Mouse (Mus musculus): Measurements from ENCODE around the gene Tmem59l. TPM values are rescaled to one million over a fixed set of nuclear protein-coding genes. Genes with fewer than 3 reads are reported as not detected.

Tmem59l gene
- polyA plus RNA-seq, 1 experiment from 2014 or later, result 0.33 TPM

DNA sequence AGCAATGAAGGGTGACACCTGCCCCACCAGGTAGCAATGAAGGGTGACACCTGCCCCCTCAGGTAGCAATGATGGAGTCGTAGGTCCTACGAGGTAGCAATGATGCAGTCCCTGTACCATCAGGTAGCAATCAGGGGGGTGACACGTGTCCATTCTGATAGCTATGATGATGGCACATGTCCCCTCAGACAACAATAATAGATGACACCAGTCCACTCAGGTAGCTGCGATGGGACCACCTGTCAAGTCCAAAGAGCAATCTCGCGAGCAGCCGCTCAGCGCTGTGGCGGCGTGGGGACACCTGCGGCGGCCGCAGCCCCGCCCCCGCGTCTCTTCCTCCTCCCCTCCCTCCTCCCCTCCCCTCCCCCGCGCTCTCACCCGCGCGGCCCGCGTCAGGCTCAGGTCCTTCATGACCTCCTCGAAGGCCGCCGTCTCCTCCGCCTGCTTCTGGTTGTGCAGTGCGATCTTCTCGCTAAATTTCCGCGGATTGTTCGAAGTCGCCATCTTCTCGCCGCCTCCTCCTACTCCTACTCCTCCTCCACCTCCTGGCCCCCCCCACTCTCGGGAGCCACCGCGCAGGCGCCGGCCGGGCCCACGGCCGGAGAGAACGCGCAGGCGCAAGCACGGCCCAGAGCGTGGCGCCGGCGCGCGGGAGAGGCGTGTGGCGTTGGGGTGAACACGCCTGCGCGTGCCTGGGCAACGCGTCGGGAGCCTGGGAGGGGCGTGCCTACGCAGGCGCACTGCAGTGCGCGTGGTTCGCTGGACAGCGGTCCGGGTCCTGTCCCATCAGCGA, 47.9 kb downstream of the Tmem59l start, which contains the start of gene Crtc1:
Crtc1 (minus strand) TSS at position 525 of the 793 bp plus-strand sequence.
- Histone ChIP-seq H3K9ac (peak within 1 kb of the TSS; percentile 79), H3K4me2 (peak within 1 kb of the TSS; percentile 93), H3K4me1 (replicated peaks) (peaks cover 57% of the 10 kb centered on the region), H3K9me3 (replicated peaks) (no peaks in the 10 kb centered on the region), H3K4me3 (replicated peaks) (peak within 1 kb of the TSS; percentile 68), H3K27ac (peak within 1 kb of the TSS; percentile 82), H3K36me3 (no peaks in the 10 kb centered on the region), H3K27me3 (no peaks in the 10 kb centered on the region)
- whole genome bisulfite sequencing (ENCODE audit: insufficient replicate concordance), result under 1% methylated on average over 68 of the region's 70 CpGs
- peak; percentile 98 for ATAC-seq (ENCODE audit: low read depth)
- DNase-seq, result peak; percentile 93

DNA sequence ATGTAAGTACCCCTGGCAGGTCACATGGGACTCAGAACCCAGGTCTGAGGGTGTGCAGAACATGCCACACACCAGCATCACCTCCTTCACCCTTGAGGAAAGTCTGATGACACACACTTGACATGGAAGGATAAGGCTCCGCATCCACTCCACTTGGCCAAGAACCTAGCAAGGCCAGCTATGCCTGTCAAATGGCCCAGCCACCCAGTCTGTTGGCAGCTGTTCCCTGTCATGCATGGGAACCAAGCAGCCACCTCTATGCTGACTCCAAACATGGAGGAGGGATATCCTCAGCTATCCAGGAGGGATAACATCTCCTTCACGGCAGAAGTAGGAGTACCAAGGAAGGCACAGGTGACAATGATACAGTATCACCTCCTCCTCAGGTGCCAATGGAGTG, 48.7 kb downstream of the Tmem59l start:
- H3K4me1 ChIP-seq (replicated peaks), result peaks cover 54% of the 10 kb centered on the region
- peak overlapping the region; percentile 68 for H3K4me3 ChIP-seq (replicated peaks)
- DNase-seq (no peak), ATAC-seq (ENCODE audit: low read depth) (no peak)
- peak overlapping the region; percentile 93 for H3K4me2 ChIP-seq
- H3K9ac ChIP-seq, result peak overlapping the region; percentile 79
- H3K27ac ChIP-seq, result no peak overlapping the region
- no peaks in the 10 kb centered on the region for H3K27me3 ChIP-seq
- H3K36me3 ChIP-seq, result no peaks in the 10 kb centered on the region
- no peaks in the 10 kb centered on the region for H3K9me3 ChIP-seq (replicated peaks)
- 79% methylated on average over 2 of the region's 2 CpGs for WGBS (ENCODE audit: insufficient replicate concordance)

DNA sequence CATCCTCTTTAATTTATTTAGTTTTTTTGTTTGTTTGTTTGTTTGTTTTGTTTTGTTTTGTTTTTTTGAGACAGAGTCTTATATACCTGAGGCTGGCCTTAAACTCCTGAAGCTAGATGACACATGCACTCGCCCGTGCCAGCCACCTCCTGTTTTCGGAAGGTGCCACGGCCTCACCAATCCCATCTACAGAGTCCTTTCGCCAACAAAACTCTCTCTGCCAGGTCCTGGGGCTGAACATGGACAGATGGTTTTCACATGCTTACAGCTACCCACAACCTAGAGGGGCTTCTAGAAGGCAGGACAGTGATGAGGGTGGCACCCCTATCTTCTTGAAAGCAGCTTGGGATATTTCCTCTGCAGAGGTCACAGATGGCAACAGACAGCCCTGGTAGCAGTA, 52.0 kb downstream of the Tmem59l start:
- Histone ChIP-seq H3K27me3 (no peaks in the 10 kb centered on the region), H3K27ac (no peak overlapping the region), H3K4me3 (replicated peaks) (no peak overlapping the region), H3K9ac (no peak overlapping the region), H3K36me3 (no peaks in the 10 kb centered on the region), H3K9me3 (replicated peaks) (no peaks in the 10 kb centered on the region), H3K4me1 (replicated peaks) (peaks cover 45% of the 10 kb centered on the region), H3K4me2 (no peak overlapping the region)
- no peak for DNase-seq
- no peak for ATAC-seq (ENCODE audit: low read depth)
- 87% methylated on average over 5 of the region's 5 CpGs for WGBS (ENCODE audit: insufficient replicate concordance)

Other genes starting within 250 kb of the Tmem59l start
- 8.6 and 9.4 TPM in 2 replicates for gene Homer3, start 204.5 kb downstream of the Tmem59l start, polyA plus RNA-seq (2015; fragmentation: Nextera tagmentation; extraction: Ambion mirVana)
- gene Ddx49, start 184.9 kb downstream of the Tmem59l start, polyA plus RNA-seq (2015; fragmentation: Nextera tagmentation; extraction: Ambion mirVana), result 32.4 and 34.1 TPM in 2 replicates
- gene Cope, start 184.8 kb downstream of the Tmem59l start, polyA plus RNA-seq (2015; fragmentation: Nextera tagmentation; extraction: Ambion mirVana), result 170 and 197 TPM in 2 replicates
- gene Cers1, start 171.6 kb downstream of the Tmem59l start, polyA plus RNA-seq (2015; fragmentation: Nextera tagmentation; extraction: Ambion mirVana), result 0.15 and 0.30 TPM in 2 replicates
- gene Gdf1, start 157.5 kb downstream of the Tmem59l start, polyA plus RNA-seq (2015; fragmentation: Nextera tagmentation; extraction: Ambion mirVana), result 0.17 and 0.29 TPM in 2 replicates
- 11.5 and 12.8 TPM in 2 replicates for gene Upf1, start 134.1 kb downstream of the Tmem59l start, polyA plus RNA-seq (2015; fragmentation: Nextera tagmentation; extraction: Ambion mirVana)
- gene Comp, start 113.8 kb downstream of the Tmem59l start, polyA plus RNA-seq (2015; fragmentation: Nextera tagmentation; extraction: Ambion mirVana), result 0.48 and 0.58 TPM in 2 replicates
- 3.9 and 4.9 TPM in 2 replicates for gene Crtc1, start 47.8 kb downstream of the Tmem59l start, polyA plus RNA-seq (2015; fragmentation: Nextera tagmentation; extraction: Ambion mirVana)
- gene Klhl26, start 10.4 kb downstream of the Tmem59l start, polyA plus RNA-seq (2015; fragmentation: Nextera tagmentation; extraction: Ambion mirVana), result 6.7 and 7.0 TPM in 2 replicates
- 3.2 and 3.6 TPM in 2 replicates for gene Crlf1, start 5.8 kb upstream of the Tmem59l start, polyA plus RNA-seq (2015; fragmentation: Nextera tagmentation; extraction: Ambion mirVana)
- gene Rex1bd, start 19.4 kb upstream of the Tmem59l start, polyA plus RNA-seq (2015; fragmentation: Nextera tagmentation; extraction: Ambion mirVana), result 81.2 and 82.3 TPM in 2 replicates
- 736 and 758 TPM in 2 replicates for gene Uba52, start 23.4 kb upstream of the Tmem59l start, polyA plus RNA-seq (2015; fragmentation: Nextera tagmentation; extraction: Ambion mirVana)
- gene Fkbp8, start 40.4 kb upstream of the Tmem59l start, polyA plus RNA-seq (2015; fragmentation: Nextera tagmentation; extraction: Ambion mirVana), result 177 and 182 TPM in 2 replicates
- 36.2 TPM in 2 replicates for gene Kxd1, start 40.6 kb upstream of the Tmem59l start, polyA plus RNA-seq (2015; fragmentation: Nextera tagmentation; extraction: Ambion mirVana)
- 9.7 and 10.5 TPM in 2 replicates for gene Ell, start 52.1 kb upstream of the Tmem59l start, polyA plus RNA-seq (2015; fragmentation: Nextera tagmentation; extraction: Ambion mirVana)
- gene Isyna1, start 107.0 kb upstream of the Tmem59l start, polyA plus RNA-seq (2015; fragmentation: Nextera tagmentation; extraction: Ambion mirVana), result 82.8 and 84.9 TPM in 2 replicates
- 54.2 and 62.4 TPM in 2 replicates for gene Ssbp4, start 121.5 kb upstream of the Tmem59l start, polyA plus RNA-seq (2015; fragmentation: Nextera tagmentation; extraction: Ambion mirVana)
- 5.4 and 5.6 TPM in 2 replicates for gene Lrrc25, start 128.8 kb upstream of the Tmem59l start, polyA plus RNA-seq (2015; fragmentation: Nextera tagmentation; extraction: Ambion mirVana)
- 3.9 and 4.1 TPM in 2 replicates for gene Gdf15, start 145.1 kb upstream of the Tmem59l start, polyA plus RNA-seq (2015; fragmentation: Nextera tagmentation; extraction: Ambion mirVana)
- gene Pgpep1, start 173.0 kb upstream of the Tmem59l start, polyA plus RNA-seq (2015; fragmentation: Nextera tagmentation; extraction: Ambion mirVana), result 17.9 and 19.5 TPM in 2 replicates
- 185 and 200 TPM in 2 replicates for gene Lsm4, start 185.9 kb upstream of the Tmem59l start, polyA plus RNA-seq (2015; fragmentation: Nextera tagmentation; extraction: Ambion mirVana)
- 17.9 and 22.0 TPM in 2 replicates for gene Jund, start 211.6 kb upstream of the Tmem59l start, polyA plus RNA-seq (2015; fragmentation: Nextera tagmentation; extraction: Ambion mirVana)
- gene Iqcn, start 216.1 kb upstream of the Tmem59l start, polyA plus RNA-seq (2015; fragmentation: Nextera tagmentation; extraction: Ambion mirVana), result not detected in 2 replicates
- gene Gm3336, start 231.2 kb upstream of the Tmem59l start, polyA plus RNA-seq (2015; fragmentation: Nextera tagmentation; extraction: Ambion mirVana), result 0.14 TPM in 1 of 2 replicates, not detected in the other
- 0.40 and 0.43 TPM in 2 replicates for gene Pde4c, start 236.4 kb upstream of the Tmem59l start, polyA plus RNA-seq (2015; fragmentation: Nextera tagmentation; extraction: Ambion mirVana)